Mouse (Mus musculus): ENCODE measurements at regions not wholly inside any gene's neighbourhood (a gene's known extent, or its start where the extent isn't known, plus 50 kb on each side); places are given as distances from the start of the nearest gene placed in this dataset.

GRCm38 (mm10) chr8:125367374-125367773 is 202.2 kb downstream of the Sipa1l2 start:
- no peak for DNase-seq (ENCODE audit: low spot score)

- DNase-seq (ENCODE audit: low spot score) = no peak
These were observed 204.6 kb downstream of the Sipa1l2 start for GRCm38 (mm10) chr8:125365004-125365403.

GRCm38 (mm10) chr8:125359456-125359855 is 210.2 kb downstream of the Sipa1l2 start:
- DNase-seq (ENCODE audit: low spot score) = no peak

- DNase-seq (ENCODE audit: low spot score) = no peak
These were observed 211.8 kb downstream of the Sipa1l2 start for GRCm38 (mm10) chr8:125357759-125358158.

- DNase-seq (ENCODE audit: low spot score) = no peak
These were observed 214.5 kb downstream of the Sipa1l2 start for GRCm38 (mm10) chr8:125355059-125355509.

GRCm38 (mm10) chr8:125352276-125352675 is 217.3 kb downstream of the Sipa1l2 start:
- DNase-seq (ENCODE audit: low spot score) = no peak

GRCm38 (mm10) chr8:125351486-125352032 is 218.0 kb downstream of the Sipa1l2 start:
- no peak for DNase-seq (ENCODE audit: low spot score)

GRCm38 (mm10) chr8:125349290-125350025 is 220.2 kb downstream of the Sipa1l2 start:
- peak; percentile 73 for DNase-seq (ENCODE audit: low spot score)

GRCm38 (mm10) chr8:125346182-125346581 is 223.4 kb downstream of the Sipa1l2 start:
- no peak for DNase-seq (ENCODE audit: low spot score)

GRCm38 (mm10) chr8:125345571-125345970 is 224.0 kb downstream of the Sipa1l2 start:
- DNase-seq (ENCODE audit: low spot score) = no peak

- DNase-seq (ENCODE audit: low spot score) = peak; percentile 30
These were observed 225.7 kb downstream of the Sipa1l2 start for GRCm38 (mm10) chr8:125343867-125344266.

- no peak for DNase-seq (ENCODE audit: low spot score)
These were observed 227.1 kb downstream of the Sipa1l2 start for GRCm38 (mm10) chr8:125342521-125342920.

GRCm38 (mm10) chr8:125341606-125342005 is 228.0 kb downstream of the Sipa1l2 start:
- no peak for DNase-seq (ENCODE audit: low spot score)

GRCm38 (mm10) chr8:125338222-125338621 is 231.4 kb downstream of the Sipa1l2 start:
- DNase-seq (ENCODE audit: low spot score) = peak; percentile 66

- DNase-seq (ENCODE audit: low spot score) = no peak
These were observed 232.0 kb downstream of the Sipa1l2 start for GRCm38 (mm10) chr8:125337444-125338077.

- DNase-seq (ENCODE audit: low spot score) = no peak
These were observed 232.8 kb downstream of the Sipa1l2 start for GRCm38 (mm10) chr8:125336799-125337198.

- peak; percentile 56 for DNase-seq (ENCODE audit: low spot score)
These were observed 233.8 kb downstream of the Sipa1l2 start for GRCm38 (mm10) chr8:125335575-125336370.

GRCm38 (mm10) chr8:125335171-125335570 is 234.4 kb downstream of the Sipa1l2 start:
- DNase-seq (ENCODE audit: low spot score) = no peak

GRCm38 (mm10) chr8:125330638-125331037 is 239.0 kb downstream of the Sipa1l2 start:
- DNase-seq (ENCODE audit: low spot score) = no peak

- no peak for DNase-seq (ENCODE audit: low spot score)
These were observed 241.0 kb downstream of the Sipa1l2 start for GRCm38 (mm10) chr8:125328650-125329049.

- no peak for DNase-seq (ENCODE audit: low spot score)
These were observed 241.9 kb downstream of the Sipa1l2 start for GRCm38 (mm10) chr8:125327551-125328262.

GRCm38 (mm10) chr8:125327006-125327405 is 242.6 kb downstream of the Sipa1l2 start:
- DNase-seq (ENCODE audit: low spot score) = no peak
